Mouse (Mus musculus) midbrain, embryonic 14.5 days (tissue): ENCODE data around the gene Wnt6. TPM values are rescaled to one million over a fixed set of nuclear protein-coding genes. Genes with fewer than 3 reads are reported as not detected.

Source experiments
- ATAC-seq: fragments of 200-750 bp; cut with Nextera tagmentation; 2 replicates; pipeline ENCODE4 v1.8.0; 2017; ENCODE audit warnings: moderate number of reproducible peaks, moderate library complexity; ENCODE audit not compliant: low FRiP score, low TSS enrichment
- DNase-seq: peaks from one replicate; pipeline ENCODE4 v3.0.0-alpha.2; 2015
- H3K27ac ChIP-seq: fragments of 300-500 bp; sonication (generic); replicated peaks from 2 replicates; pipeline ENCODE4 v1.5.1; 2014; ENCODE audit warnings: mild to moderate bottlenecking, low read depth, low read length, moderate library complexity
- H3K27me3 ChIP-seq: fragments of 300-500 bp; sonication (generic); 2 replicates; pipeline ENCODE4 v1.6.1; 2014; ENCODE audit warnings: low read length, control low read depth, mixed read lengths; ENCODE audit not compliant: control insufficient read depth, insufficient read depth
- H3K36me3 ChIP-seq: fragments of 300-500 bp; sonication (generic); 2 replicates; pipeline ENCODE4 v1.6.1; 2014; ENCODE audit warnings: low read length, control low read depth; ENCODE audit not compliant: control insufficient read depth, insufficient read depth
- H3K4me1 ChIP-seq: fragments of 300-500 bp; sonication (generic); 2 replicates; pipeline ENCODE4 v1.6.1; 2014; ENCODE audit warnings: mild to moderate bottlenecking, antibody characterized with exemption, low read length, control low read depth; ENCODE audit not compliant: control insufficient read depth, insufficient read depth
- H3K4me2 ChIP-seq: fragments of 300-500 bp; sonication (generic); 2 replicates; pipeline ENCODE4 v1.6.1; 2014; ENCODE audit warnings: mild to moderate bottlenecking, low read length, moderate library complexity
- H3K4me3 ChIP-seq: fragments of 300-500 bp; sonication (generic); replicated peaks from 2 replicates; pipeline ENCODE4 v1.5.1; 2014; ENCODE audit warnings: low read depth, low read length
- H3K9ac ChIP-seq: fragments of 300-500 bp; sonication (generic); replicated peaks from 2 replicates; pipeline ENCODE4 v1.6.1; 2014; ENCODE audit warnings: mild to moderate bottlenecking, low read length, moderate library complexity
- H3K9me3 ChIP-seq: fragments of 300-500 bp; sonication (generic); 2 replicates; pipeline ENCODE4 v1.6.1; 2016; ENCODE audit warnings: low read length, control low read depth, mixed read lengths; ENCODE audit not compliant: control insufficient read depth
- WGBS: fragments of 180-500 bp; shearing (Covaris S2); extraction: QIAGEN DNeasy Blood & Tissue Kit; methylation state at CpG from one replicate; pipeline ENCODE4 v1.1.7; 2014; 5-methylcytosine and 5-hydroxymethylcytosine counted together
- polyA plus RNA-seq: library from polyadenylated mRNA; unstranded; fragments of >200 nt; fragmentation: Nextera tagmentation; extraction: Ambion mirVana; gene quantifications from 2 replicates; pipeline ENCODE4 v1.2.1, GENCODE M21; 2014

The Wnt6 gene
- polyA plus RNA-seq, 1 experiment from 2014 or later, result 2.7 TPM

DNA sequence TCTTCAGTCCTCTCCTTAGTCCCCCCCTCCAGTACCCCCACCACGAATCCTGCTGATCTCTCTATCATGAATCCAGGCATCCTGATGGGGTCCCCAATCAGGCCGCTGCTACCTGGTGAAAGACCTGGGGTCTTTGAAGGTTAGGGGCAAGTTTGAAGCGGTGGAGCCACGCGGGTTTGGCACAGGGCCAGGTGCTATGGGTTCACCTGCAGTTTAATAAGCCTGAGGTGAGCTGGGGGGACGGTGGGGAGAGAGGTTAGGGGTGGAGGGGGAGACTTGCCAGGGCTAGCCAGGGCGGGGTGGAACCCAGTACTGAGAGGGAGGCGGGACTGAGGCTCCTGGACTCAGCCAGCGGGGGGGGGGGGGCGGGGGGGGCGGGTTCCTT is 23.4 kb downstream of the Wnt6 start:
- Histone ChIP-seq H3K4me1 (peaks cover 43% of the 10 kb centered on the region), H3K9me3 (no peaks in the 10 kb centered on the region), H3K27me3 (peaks cover 68% of the 10 kb centered on the region), H3K4me3 (peak overlapping the region; percentile 13; the same call in 1 of the 2 replicates), H3K27ac (no peak overlapping the region), H3K4me2 (peak overlapping the region; percentile 52), H3K9ac (no peak overlapping the region), H3K36me3 (no peaks in the 10 kb centered on the region)
- DNase-seq (no peak), ATAC-seq (no peak)
- WGBS, result 6% methylated on average over 11 of the region's 11 CpGs

GRCm38 (mm10) chr1:74797459-74797858 is 25.8 kb downstream of the Wnt6 start:
- Histone ChIP-seq H3K9me3 (no peaks in the 10 kb centered on the region), H3K27ac (no peak overlapping the region), H3K4me2 (no peak overlapping the region), H3K27me3 (peaks cover 69% of the 10 kb centered on the region), H3K4me1 (peaks cover 34% of the 10 kb centered on the region), H3K9ac (no peak overlapping the region), H3K36me3 (no peaks in the 10 kb centered on the region), H3K4me3 (no peak overlapping the region)
- peak; percentile 80 for DNase-seq
- 4% methylated on average over 5 of the region's 5 CpGs for WGBS
- peak; percentile 73 for ATAC-seq

DNA sequence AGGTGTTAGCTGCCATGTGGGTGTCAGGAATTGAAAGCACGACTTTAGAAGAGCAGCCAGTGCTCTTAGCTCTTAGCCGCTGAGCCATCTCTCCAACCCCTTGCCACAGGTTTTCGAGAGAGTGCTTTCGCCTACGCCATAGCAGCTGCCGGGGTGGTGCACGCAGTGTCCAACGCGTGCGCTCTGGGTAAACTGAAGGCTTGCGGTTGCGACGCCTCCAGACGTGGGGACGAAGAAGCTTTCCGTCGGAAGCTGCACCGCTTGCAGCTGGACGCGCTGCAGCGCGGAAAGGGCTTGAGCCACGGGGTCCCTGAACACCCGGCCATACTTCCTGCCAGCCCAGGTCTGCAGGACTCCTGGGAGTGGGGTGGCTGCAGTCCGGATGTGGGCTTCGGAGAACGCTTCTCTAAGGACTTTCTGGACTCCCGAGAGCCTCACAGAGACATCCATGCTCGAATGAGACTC is 28.8 kb downstream of the Wnt6 start:
- WGBS, result under 1% methylated on average over 29 of the region's 29 CpGs
- 0 out of 2 replicates have a peak overlapping the region, but pooled peaks have one; percentile 12 for H3K4me3 ChIP-seq
- ATAC-seq (no peak), DNase-seq (peak; percentile 55)
- H3K4me1 ChIP-seq, result peaks cover 23% of the 10 kb centered on the region
- H3K27me3 ChIP-seq, result peaks cover 68% of the 10 kb centered on the region
- H3K27ac ChIP-seq, result no peak overlapping the region
- H3K36me3 ChIP-seq, result no peaks in the 10 kb centered on the region
- H3K9me3 ChIP-seq, result no peaks in the 10 kb centered on the region
- H3K4me2 ChIP-seq, result peak overlapping the region; percentile 32
- 0 out of 2 replicates have a peak overlapping the region, but pooled peaks have one; percentile 20 for H3K9ac ChIP-seq

GRCm38 (mm10) chr1:74801631-74802140 is 30.0 kb downstream of the Wnt6 start:
- peaks cover 27% of the 10 kb centered on the region for H3K4me1 ChIP-seq
- H3K27me3 ChIP-seq, result peaks cover 64% of the 10 kb centered on the region
- no peak overlapping the region for H3K4me3 ChIP-seq
- 15% methylated on average over 6 of the region's 6 CpGs for WGBS
- DNase-seq (no peak), ATAC-seq (no peak)
- no peak overlapping the region for H3K27ac ChIP-seq
- H3K4me2 ChIP-seq, result no peak overlapping the region
- H3K36me3 ChIP-seq, result no peaks in the 10 kb centered on the region
- no peak overlapping the region for H3K9ac ChIP-seq
- H3K9me3 ChIP-seq, result no peaks in the 10 kb centered on the region

DNA sequence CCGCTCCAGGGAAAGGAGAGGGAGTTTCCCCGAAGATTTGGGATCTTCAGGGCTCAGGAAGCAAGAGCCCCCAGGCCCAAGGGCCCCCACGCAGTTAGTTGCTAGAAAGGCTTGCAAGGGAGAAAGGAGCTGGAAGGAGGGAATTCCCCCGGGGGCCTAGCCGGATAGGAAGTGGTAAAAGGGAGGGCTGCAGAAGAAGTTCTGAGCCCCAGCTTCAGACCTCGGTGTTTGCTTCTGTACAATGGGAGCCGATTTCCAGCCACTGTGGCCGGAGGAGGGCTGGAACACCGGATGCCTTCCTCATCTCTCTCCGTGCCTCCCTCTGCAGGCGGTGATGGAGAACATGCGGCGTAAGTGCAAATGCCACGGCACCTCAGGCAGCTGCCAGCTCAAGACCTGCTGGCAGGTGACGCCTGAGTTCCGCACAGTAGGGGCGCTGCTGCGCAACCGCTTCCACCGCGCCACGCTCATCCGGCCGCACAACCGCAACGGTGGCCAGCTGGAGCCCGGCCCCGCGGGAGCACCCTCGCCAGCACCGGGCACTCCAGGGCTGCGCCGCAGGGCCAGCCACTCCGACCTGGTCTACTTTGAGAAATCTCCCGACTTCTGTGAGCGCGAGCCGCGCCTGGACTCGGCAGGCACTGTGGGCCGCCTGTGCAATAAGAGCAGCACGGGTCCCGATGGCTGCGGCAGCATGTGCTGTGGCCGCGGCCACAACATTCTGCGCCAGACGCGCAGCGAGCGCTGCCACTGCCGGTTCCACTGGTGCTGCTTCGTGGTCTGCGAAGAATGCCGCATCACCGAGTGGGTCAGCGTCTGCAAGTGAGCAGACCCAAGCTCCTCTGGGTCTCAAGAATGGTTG is 31.3 kb downstream of the Wnt6 start:
- Histone ChIP-seq H3K4me1 (peaks cover 27% of the 10 kb centered on the region), H3K9me3 (no peaks in the 10 kb centered on the region), H3K36me3 (no peaks in the 10 kb centered on the region), H3K27ac (peak overlapping the region; percentile 55), H3K4me3 (peak overlapping the region; percentile 47), H3K4me2 (peak overlapping the region; percentile 88), H3K27me3 (peaks cover 63% of the 10 kb centered on the region), H3K9ac (peak overlapping the region; percentile 49)
- DNase-seq (peak; percentile 89), ATAC-seq (peak; percentile 53; the same call in 1 of the 2 replicates)
- 1% methylated on average over 57 of the region's 57 CpGs for WGBS

GRCm38 (mm10) chr1:74804211-74804870 is 32.6 kb downstream of the Wnt6 start:
- H3K36me3 ChIP-seq, result no peaks in the 10 kb centered on the region
- no peak overlapping the region for H3K4me3 ChIP-seq
- DNase-seq (no peak), ATAC-seq (no peak)
- no peaks in the 10 kb centered on the region for H3K9me3 ChIP-seq
- WGBS, result 15% methylated on average over 10 of the region's 10 CpGs
- no peak overlapping the region for H3K9ac ChIP-seq
- H3K4me2 ChIP-seq, result peak overlapping the region; percentile 88; the same call in 1 of the 2 replicates
- H3K27me3 ChIP-seq, result peaks cover 69% of the 10 kb centered on the region
- H3K4me1 ChIP-seq, result peaks cover 29% of the 10 kb centered on the region
- no peak overlapping the region for H3K27ac ChIP-seq

DNA sequence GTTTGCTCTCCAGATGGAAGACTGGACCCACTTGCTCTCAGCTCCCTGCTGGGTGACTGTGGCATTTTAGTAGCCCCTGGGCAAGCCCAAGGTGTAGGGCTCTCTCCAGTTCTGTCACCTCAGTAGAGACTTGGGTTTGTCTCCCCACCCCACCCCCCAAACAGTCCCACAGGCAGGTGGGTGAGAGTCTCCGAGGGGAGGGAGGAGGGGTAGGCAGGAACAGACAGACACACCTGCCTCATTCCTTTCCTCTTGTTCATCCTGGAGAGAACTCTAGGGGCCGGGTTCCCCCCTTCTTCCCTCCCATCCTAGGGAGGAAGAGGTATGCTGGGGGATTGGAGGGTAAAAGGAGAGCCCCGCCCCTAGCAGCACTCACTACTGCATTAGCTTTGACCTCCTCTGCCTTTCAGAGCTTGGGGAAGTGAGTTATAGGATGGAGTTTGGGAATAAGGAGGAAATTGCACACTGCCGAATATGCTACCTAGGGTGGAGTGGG is 33.7 kb downstream of the Wnt6 start:
- Histone ChIP-seq H3K36me3 (no peaks in the 10 kb centered on the region), H3K4me2 (no peak overlapping the region), H3K27ac (no peak overlapping the region), H3K9ac (no peak overlapping the region), H3K4me1 (peaks cover 28% of the 10 kb centered on the region), H3K9me3 (no peaks in the 10 kb centered on the region), H3K4me3 (no peak overlapping the region), H3K27me3 (peaks cover 61% of the 10 kb centered on the region)
- DNase-seq, result no peak
- 38% methylated on average over 4 of the region's 4 CpGs for whole genome bisulfite sequencing
- no peak for ATAC-seq

- WGBS, result 14% methylated on average over 5 of the region's 5 CpGs
- ATAC-seq, result no peak
- Histone ChIP-seq H3K27ac (no peak overlapping the region), H3K4me3 (no peak overlapping the region), H3K4me1 (peaks cover 25% of the 10 kb centered on the region), H3K36me3 (no peaks in the 10 kb centered on the region), H3K27me3 (peaks cover 57% of the 10 kb centered on the region), H3K9ac (no peak overlapping the region), H3K9me3 (no peaks in the 10 kb centered on the region), H3K4me2 (no peak overlapping the region)
- DNase-seq, result no peak
These were observed 34.2 kb downstream of the Wnt6 start for GRCm38 (mm10) chr1:74805843-74806242.
